In the genomic region with DNA sequence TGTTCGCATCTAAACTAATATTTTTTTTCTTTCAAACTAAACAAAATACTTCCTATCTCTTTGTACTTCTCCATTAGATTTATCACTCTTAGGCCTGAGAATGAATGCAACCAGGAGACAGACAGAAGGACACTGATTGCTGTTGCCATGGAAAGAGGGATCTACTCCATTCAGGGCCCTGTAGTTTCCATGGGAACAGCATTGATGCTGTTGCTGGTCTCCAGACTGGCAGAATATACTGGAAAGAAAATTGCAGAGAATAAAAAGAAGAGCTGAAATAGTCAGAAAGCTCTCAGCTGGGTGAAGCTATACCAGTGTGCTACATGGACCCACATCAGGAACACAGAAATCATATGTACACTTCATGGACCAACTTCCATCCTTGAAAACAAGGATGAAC, we compare ENCODE assay signal across 20 mouse cellular contexts.
"Had no signal": no experiment of that assay in that cellular context is flagged by ENCODE, and none has a peak within 500 bp of the region (broad histone marks: within the 10 kb centered on the region; RNA-seq: fewer than 3 reads in every experiment).

No protein-coding gene starts in this region.

- H3K9ac ChIP-seq: limb, embryonic 12.5 days; limb, embryonic 15.5 days; liver, embryonic 14.5 days; liver, postnatal 0 days; lung, embryonic 14.5 days; neural tube, embryonic 12.5 days; neural tube, embryonic 15.5 days had no signal

- H3K9me3 ChIP-seq: limb, embryonic 12.5 days; limb, embryonic 15.5 days; midbrain, embryonic 10.5 days; neural tube, embryonic 12.5 days; neural tube, embryonic 15.5 days had no signal

- H3K27me3 ChIP-seq: limb, embryonic 12.5 days; limb, embryonic 15.5 days; neural tube, embryonic 12.5 days; neural tube, embryonic 15.5 days had no signal

- H3K36me3 ChIP-seq: limb, embryonic 12.5 days; limb, embryonic 15.5 days; midbrain, embryonic 10.5 days; neural tube, embryonic 12.5 days; neural tube, embryonic 15.5 days had no signal

- ATAC-seq: intestine, postnatal 0 days; liver, postnatal 0 days; lung, postnatal 0 days had no signal

- H3K4me1 ChIP-seq: limb, embryonic 12.5 days; limb, embryonic 15.5 days; neural tube, embryonic 12.5 days; neural tube, embryonic 15.5 days had no signal

- H3K4me2 ChIP-seq: limb, embryonic 12.5 days; limb, embryonic 15.5 days; liver, embryonic 11.5 days; lung, embryonic 14.5 days; neural tube, embryonic 12.5 days; neural tube, embryonic 15.5 days had no signal

- H3K4me3 ChIP-seq: limb, embryonic 12.5 days; limb, embryonic 15.5 days; midbrain, embryonic 10.5 days; neural tube, embryonic 12.5 days; neural tube, embryonic 15.5 days had no signal

- DNase-seq: kidney, adult 2 months; kidney, postnatal 25 days; left cerebral cortex, postnatal 4 days; liver, postnatal 0 days; lung, embryonic 14.5 days; midbrain, embryonic 14.5 days; right cerebral cortex, adult 18-20 months; thymus, adult 18-20 months; thymus, postnatal 36 days had no signal

- H3K27ac ChIP-seq: kidney, postnatal 0 days; limb, embryonic 12.5 days; limb, embryonic 15.5 days; liver, embryonic 14.5 days; macrophage; midbrain, embryonic 10.5 days; neural tube, embryonic 12.5 days; neural tube, embryonic 15.5 days had no signal
